Mouse (Mus musculus): Measurements from ENCODE around the gene Tnr. TPM values are rescaled to one million over a fixed set of nuclear protein-coding genes. Genes with fewer than 3 reads are reported as not detected.

The Tnr gene
- polyA plus RNA-seq, 1 experiment from 2014 or later = 0.04 TPM

- no peaks in the 10 kb centered on the region for H3K36me3 ChIP-seq
- no peaks in the 10 kb centered on the region for H3K9me3 ChIP-seq
- 66% methylated on average over 3 of the region's 3 CpGs for WGBS
- no peak overlapping the region for H3K4me3 ChIP-seq
- no peak overlapping the region for H3K4me2 ChIP-seq
- no peaks in the 10 kb centered on the region for H3K27me3 ChIP-seq
- no peak overlapping the region for H3K27ac ChIP-seq
- H3K4me1 ChIP-seq = no peaks in the 10 kb centered on the region
- no peak overlapping the region for H3K9ac ChIP-seq
- no peak for ATAC-seq (ENCODE audit: insufficient number of reproducible peaks, insufficient read depth, low FRiP score, low TSS enrichment, low read depth)
These were observed 72.2 kb downstream of the Tnr start for GRCm38 (mm10) chr1:159595729-159596128.

GRCm38 (mm10) chr1:159596640-159597039, 73.1 kb downstream of the Tnr start:
- whole genome bisulfite sequencing = 62% methylated on average over 2 of the region's 2 CpGs
- Histone ChIP-seq H3K36me3 (no peaks in the 10 kb centered on the region), H3K4me1 (no peaks in the 10 kb centered on the region)

GRCm38 (mm10) chr1:159613561-159613960, 90.0 kb downstream of the Tnr start:
- Histone ChIP-seq H3K27me3 (no peaks in the 10 kb centered on the region), H3K4me1 (no peaks in the 10 kb centered on the region), H3K9me3 (no peaks in the 10 kb centered on the region), H3K4me3 (no peak overlapping the region), H3K4me2 (no peak overlapping the region), H3K36me3 (no peaks in the 10 kb centered on the region), H3K27ac (no peak overlapping the region), H3K9ac (no peak overlapping the region)
- 94% methylated on average over 4 of the region's 4 CpGs for whole genome bisulfite sequencing
- no peak for ATAC-seq (ENCODE audit: insufficient number of reproducible peaks, insufficient read depth, low FRiP score, low TSS enrichment, low read depth)

More at GRCm38 (mm10) chr1:159596640-159597039, 73.1 kb downstream of the Tnr start:
- H3K9me3 ChIP-seq = no peaks in the 10 kb centered on the region
- H3K9ac ChIP-seq = no peak overlapping the region
- no peaks in the 10 kb centered on the region for H3K27me3 ChIP-seq
- ATAC-seq (ENCODE audit: insufficient number of reproducible peaks, insufficient read depth, low FRiP score, low TSS enrichment, low read depth) = no peak
- H3K4me3 ChIP-seq = no peak overlapping the region
- H3K4me2 ChIP-seq = no peak overlapping the region
- H3K27ac ChIP-seq = no peak overlapping the region

- Histone ChIP-seq H3K4me1 (no peaks in the 10 kb centered on the region), H3K4me3 (no peak overlapping the region), H3K27me3 (no peaks in the 10 kb centered on the region), H3K36me3 (no peaks in the 10 kb centered on the region), H3K27ac (no peak overlapping the region), H3K9ac (no peak overlapping the region), H3K4me2 (no peak overlapping the region), H3K9me3 (no peaks in the 10 kb centered on the region)
- 77% methylated on average over 6 of the region's 6 CpGs for WGBS
- no peak for ATAC-seq (ENCODE audit: insufficient number of reproducible peaks, insufficient read depth, low FRiP score, low TSS enrichment, low read depth)
These were observed 90.6 kb downstream of the Tnr start for GRCm38 (mm10) chr1:159614062-159614601.

- no peak overlapping the region for H3K4me2 ChIP-seq
- no peaks in the 10 kb centered on the region for H3K27me3 ChIP-seq
- no peaks in the 10 kb centered on the region for H3K9me3 ChIP-seq
- no peaks in the 10 kb centered on the region for H3K36me3 ChIP-seq
- H3K9ac ChIP-seq = no peak overlapping the region
- H3K4me3 ChIP-seq = no peak overlapping the region
- no peak for ATAC-seq (ENCODE audit: insufficient number of reproducible peaks, insufficient read depth, low FRiP score, low TSS enrichment, low read depth)
- WGBS = 51% methylated on average over 16 of the region's 16 CpGs
- no peak overlapping the region for H3K27ac ChIP-seq
- no peaks in the 10 kb centered on the region for H3K4me1 ChIP-seq
These were observed 91.3 kb downstream of the Tnr start for GRCm38 (mm10) chr1:159614644-159615431.

GRCm38 (mm10) chr1:159615686-159616085, 92.1 kb downstream of the Tnr start:
- Histone ChIP-seq H3K9ac (no peak overlapping the region), H3K4me1 (no peaks in the 10 kb centered on the region), H3K4me2 (no peak overlapping the region), H3K27ac (no peak overlapping the region), H3K4me3 (no peak overlapping the region), H3K36me3 (no peaks in the 10 kb centered on the region), H3K9me3 (no peaks in the 10 kb centered on the region), H3K27me3 (no peaks in the 10 kb centered on the region)
- WGBS = 55% methylated on average over 4 of the region's 4 CpGs
- no peak for ATAC-seq (ENCODE audit: insufficient number of reproducible peaks, insufficient read depth, low FRiP score, low TSS enrichment, low read depth)

GRCm38 (mm10) chr1:159619205-159619604, 95.6 kb downstream of the Tnr start:
- WGBS = 81% methylated on average over 2 of the region's 2 CpGs
- Histone ChIP-seq H3K36me3 (no peaks in the 10 kb centered on the region), H3K4me1 (no peaks in the 10 kb centered on the region), H3K27ac (no peak overlapping the region), H3K4me3 (no peak overlapping the region), H3K27me3 (no peaks in the 10 kb centered on the region), H3K9me3 (no peaks in the 10 kb centered on the region), H3K9ac (no peak overlapping the region), H3K4me2 (no peak overlapping the region)
- ATAC-seq (ENCODE audit: insufficient number of reproducible peaks, insufficient read depth, low FRiP score, low TSS enrichment, low read depth) = no peak

- Histone ChIP-seq H3K27me3 (no peaks in the 10 kb centered on the region), H3K9ac (no peak overlapping the region), H3K4me2 (no peak overlapping the region), H3K27ac (no peak overlapping the region), H3K36me3 (no peaks in the 10 kb centered on the region), H3K9me3 (no peaks in the 10 kb centered on the region), H3K4me3 (no peak overlapping the region), H3K4me1 (no peaks in the 10 kb centered on the region)
- 37% methylated on average over 1 of the region's 1 CpGs for WGBS
- ATAC-seq (ENCODE audit: insufficient number of reproducible peaks, insufficient read depth, low FRiP score, low TSS enrichment, low read depth) = no peak
These were observed 97.8 kb downstream of the Tnr start for GRCm38 (mm10) chr1:159621321-159621720.

- Histone ChIP-seq H3K4me3 (no peak overlapping the region), H3K4me1 (no peaks in the 10 kb centered on the region), H3K27me3 (no peaks in the 10 kb centered on the region), H3K27ac (no peak overlapping the region), H3K9me3 (no peaks in the 10 kb centered on the region), H3K4me2 (no peak overlapping the region), H3K36me3 (no peaks in the 10 kb centered on the region), H3K9ac (no peak overlapping the region)
- WGBS = 71% methylated on average over 3 of the region's 3 CpGs
- no peak for ATAC-seq (ENCODE audit: insufficient number of reproducible peaks, insufficient read depth, low FRiP score, low TSS enrichment, low read depth)
These were observed 105.5 kb downstream of the Tnr start for GRCm38 (mm10) chr1:159629119-159629518.

- no peaks in the 10 kb centered on the region for H3K4me1 ChIP-seq
- WGBS = 71% methylated on average over 5 of the region's 5 CpGs
- no peaks in the 10 kb centered on the region for H3K36me3 ChIP-seq
- no peak overlapping the region for H3K4me2 ChIP-seq
- no peak overlapping the region for H3K27ac ChIP-seq
- H3K9me3 ChIP-seq = no peaks in the 10 kb centered on the region
- no peak overlapping the region for H3K4me3 ChIP-seq
- H3K27me3 ChIP-seq = no peaks in the 10 kb centered on the region
- ATAC-seq (ENCODE audit: insufficient number of reproducible peaks, insufficient read depth, low FRiP score, low TSS enrichment, low read depth) = no peak
- no peak overlapping the region for H3K9ac ChIP-seq
These were observed 106.4 kb downstream of the Tnr start for GRCm38 (mm10) chr1:159629822-159630589.

- Histone ChIP-seq H3K4me2 (no peak overlapping the region), H3K36me3 (no peaks in the 10 kb centered on the region), H3K27me3 (no peaks in the 10 kb centered on the region), H3K27ac (no peak overlapping the region), H3K4me1 (no peaks in the 10 kb centered on the region), H3K4me3 (no peak overlapping the region), H3K9me3 (no peaks in the 10 kb centered on the region), H3K9ac (no peak overlapping the region)
- WGBS = 66% methylated on average over 3 of the region's 3 CpGs
- no peak for ATAC-seq (ENCODE audit: insufficient number of reproducible peaks, insufficient read depth, low FRiP score, low TSS enrichment, low read depth)
These were observed 109.0 kb downstream of the Tnr start for GRCm38 (mm10) chr1:159632558-159632957.

- no peak for ATAC-seq (ENCODE audit: insufficient number of reproducible peaks, insufficient read depth, low FRiP score, low TSS enrichment, low read depth)
- Histone ChIP-seq H3K4me2 (no peak overlapping the region), H3K27ac (no peak overlapping the region), H3K27me3 (no peaks in the 10 kb centered on the region), H3K4me3 (no peak overlapping the region), H3K36me3 (no peaks in the 10 kb centered on the region), H3K4me1 (no peaks in the 10 kb centered on the region), H3K9ac (no peak overlapping the region), H3K9me3 (no peaks in the 10 kb centered on the region)
- WGBS = 91% methylated on average over 4 of the region's 4 CpGs
These were observed 115.8 kb downstream of the Tnr start for GRCm38 (mm10) chr1:159639408-159639807.
